Mouse (Mus musculus): ENCODE measurements around the gene Isx. TPM values are rescaled to one million over a fixed set of nuclear protein-coding genes. Genes with fewer than 3 reads are reported as not detected.

Gene Isx
- polyA plus RNA-seq, 1 experiment from 2014 or later: not detected

GRCm38 (mm10) chr8:74872151-74872823, 686 bp upstream of the Isx start:
- no peak for ATAC-seq (replicated peaks; ENCODE audit: insufficient number of reproducible peaks, low FRiP score, low TSS enrichment, low read depth)
- 91% methylated on average over 7 of the region's 7 CpGs for WGBS
- no peaks in the 10 kb centered on the region for H3K4me1 ChIP-seq (ENCODE audit: control insufficient read depth, insufficient read depth, low read length)

GRCm38 (mm10) chr8:74874565-74874964, 1.6 kb downstream of the Isx start:
- H3K27ac ChIP-seq (replicated peaks; ENCODE audit: low read depth, low read length): no peak overlapping the region
- DNase-seq (ENCODE audit: low spot score) (no peak), ATAC-seq (replicated peaks; ENCODE audit: insufficient number of reproducible peaks, low FRiP score, low TSS enrichment, low read depth) (no peak)
- no peak overlapping the region for H3K4me2 ChIP-seq (ENCODE audit: low read depth, low read length)
- H3K36me3 ChIP-seq (replicated peaks; ENCODE audit: control insufficient read depth, insufficient read depth, low read depth, low read length): no peaks in the 10 kb centered on the region
- no peaks in the 10 kb centered on the region for H3K4me1 ChIP-seq (ENCODE audit: control insufficient read depth, insufficient read depth, low read length)
- WGBS: 58% methylated on average over 2 of the region's 2 CpGs
- no peak overlapping the region for H3K9ac ChIP-seq (replicated peaks; ENCODE audit: low read length)
- H3K4me3 ChIP-seq (ENCODE audit: low read depth, low read length): no peak overlapping the region
- no peaks in the 10 kb centered on the region for H3K27me3 ChIP-seq (ENCODE audit: control insufficient read depth, insufficient read depth, low read length)
- no peaks in the 10 kb centered on the region for H3K9me3 ChIP-seq (replicated peaks; ENCODE audit: control insufficient read depth, low read length)

More at GRCm38 (mm10) chr8:74872151-74872823, 686 bp upstream of the Isx start:
- Histone ChIP-seq H3K4me3 (ENCODE audit: low read depth, low read length) (no peak overlapping the region), H3K27ac (replicated peaks; ENCODE audit: low read depth, low read length) (no peak overlapping the region), H3K36me3 (replicated peaks; ENCODE audit: control insufficient read depth, insufficient read depth, low read depth, low read length) (no peaks in the 10 kb centered on the region), H3K9me3 (replicated peaks; ENCODE audit: control insufficient read depth, low read length) (no peaks in the 10 kb centered on the region), H3K27me3 (ENCODE audit: control insufficient read depth, insufficient read depth, low read length) (no peaks in the 10 kb centered on the region), H3K9ac (replicated peaks; ENCODE audit: low read length) (no peak overlapping the region), H3K4me2 (ENCODE audit: low read depth, low read length) (no peak overlapping the region)
- no peak for DNase-seq (ENCODE audit: low spot score)

DNA sequence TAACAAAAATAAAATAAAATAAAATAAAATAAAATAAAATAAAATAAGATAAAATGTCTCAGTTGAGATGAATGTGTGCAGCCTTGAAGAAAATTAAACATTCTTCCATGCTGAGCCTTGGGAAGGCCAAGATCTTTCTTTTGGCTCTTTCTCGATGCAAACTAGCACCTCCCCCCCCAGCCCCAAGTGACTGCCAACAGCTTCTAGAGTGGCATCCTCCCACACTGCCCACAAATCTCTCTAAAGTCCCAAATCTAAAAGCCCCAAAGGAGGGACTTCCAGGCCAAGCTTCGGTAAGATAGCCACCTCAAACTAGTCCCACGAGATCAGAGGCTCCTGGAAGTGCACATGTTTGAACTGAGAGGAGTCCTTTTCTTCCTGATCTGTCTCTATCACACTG, 5.7 kb downstream of the Isx start:
- 83% methylated on average over 3 of the region's 3 CpGs for WGBS
- H3K36me3 ChIP-seq (replicated peaks; ENCODE audit: control insufficient read depth, insufficient read depth, low read depth, low read length): no peaks in the 10 kb centered on the region
- no peak for DNase-seq (ENCODE audit: low spot score)
- no peaks in the 10 kb centered on the region for H3K4me1 ChIP-seq (ENCODE audit: control insufficient read depth, insufficient read depth, low read length)
- no peaks in the 10 kb centered on the region for H3K9me3 ChIP-seq (replicated peaks; ENCODE audit: control insufficient read depth, low read length)
- no peak overlapping the region for H3K27ac ChIP-seq (replicated peaks; ENCODE audit: low read depth, low read length)
- H3K27me3 ChIP-seq (ENCODE audit: control insufficient read depth, insufficient read depth, low read length): no peaks in the 10 kb centered on the region
- no peak overlapping the region for H3K9ac ChIP-seq (replicated peaks; ENCODE audit: low read length)
- H3K4me3 ChIP-seq (ENCODE audit: low read depth, low read length): no peak overlapping the region
- no peak overlapping the region for H3K4me2 ChIP-seq (ENCODE audit: low read depth, low read length)
- ATAC-seq (replicated peaks; ENCODE audit: insufficient number of reproducible peaks, low FRiP score, low TSS enrichment, low read depth): no peak

DNA sequence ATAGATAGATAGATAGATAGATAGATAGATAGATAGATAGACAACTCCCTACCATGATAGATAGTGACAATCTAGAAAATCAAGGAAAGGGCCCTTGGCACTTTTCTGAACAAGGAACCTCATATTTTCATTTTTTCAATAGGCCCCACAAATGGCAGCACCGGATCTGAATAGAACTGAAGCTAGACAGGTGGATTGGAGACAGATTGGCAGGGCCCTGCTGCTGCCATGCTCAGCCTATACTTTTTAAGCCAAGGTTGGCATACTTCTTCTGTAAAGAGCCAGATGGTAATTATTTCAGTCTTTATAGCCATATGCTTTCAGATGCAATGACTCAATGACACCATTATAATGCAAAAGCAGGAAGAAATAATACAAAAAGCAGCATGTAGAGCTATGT, 15.8 kb downstream of the Isx start:
- Histone ChIP-seq H3K27me3 (ENCODE audit: control insufficient read depth, insufficient read depth, low read length) (no peaks in the 10 kb centered on the region), H3K4me3 (ENCODE audit: low read depth, low read length) (no peak overlapping the region), H3K9me3 (replicated peaks; ENCODE audit: control insufficient read depth, low read length) (no peaks in the 10 kb centered on the region), H3K27ac (replicated peaks; ENCODE audit: low read depth, low read length) (no peak overlapping the region), H3K4me1 (ENCODE audit: control insufficient read depth, insufficient read depth, low read length) (no peaks in the 10 kb centered on the region), H3K36me3 (replicated peaks; ENCODE audit: control insufficient read depth, insufficient read depth, low read depth, low read length) (no peaks in the 10 kb centered on the region), H3K9ac (replicated peaks; ENCODE audit: low read length) (no peak overlapping the region), H3K4me2 (ENCODE audit: low read depth, low read length) (no peak overlapping the region)
- DNase-seq (ENCODE audit: low spot score) (no peak), ATAC-seq (replicated peaks; ENCODE audit: insufficient number of reproducible peaks, low FRiP score, low TSS enrichment, low read depth) (no peak)
- WGBS: 96% methylated on average over 1 of the region's 1 CpGs

GRCm38 (mm10) chr8:74891030-74891429, 18.1 kb downstream of the Isx start:
- ATAC-seq (replicated peaks; ENCODE audit: insufficient number of reproducible peaks, low FRiP score, low TSS enrichment, low read depth) (no peak), DNase-seq (ENCODE audit: low spot score) (no peak)
- Histone ChIP-seq H3K4me1 (ENCODE audit: control insufficient read depth, insufficient read depth, low read length) (no peaks in the 10 kb centered on the region), H3K9me3 (replicated peaks; ENCODE audit: control insufficient read depth, low read length) (no peaks in the 10 kb centered on the region), H3K4me3 (ENCODE audit: low read depth, low read length) (no peak overlapping the region), H3K27me3 (ENCODE audit: control insufficient read depth, insufficient read depth, low read length) (no peaks in the 10 kb centered on the region), H3K4me2 (ENCODE audit: low read depth, low read length) (no peak overlapping the region), H3K27ac (replicated peaks; ENCODE audit: low read depth, low read length) (no peak overlapping the region), H3K36me3 (replicated peaks; ENCODE audit: control insufficient read depth, insufficient read depth, low read depth, low read length) (no peaks in the 10 kb centered on the region), H3K9ac (replicated peaks; ENCODE audit: low read length) (no peak overlapping the region)
- WGBS: 75% methylated on average over 5 of the region's 5 CpGs

GRCm38 (mm10) chr8:74896302-74896701, 23.3 kb downstream of the Isx start:
- 81% methylated on average over 1 of the region's 1 CpGs for WGBS

GRCm38 (mm10) chr8:74897315-74897714, 24.3 kb downstream of the Isx start:
- Histone ChIP-seq H3K9ac (replicated peaks; ENCODE audit: low read length) (no peak overlapping the region), H3K27ac (replicated peaks; ENCODE audit: low read depth, low read length) (no peak overlapping the region), H3K4me3 (ENCODE audit: low read depth, low read length) (no peak overlapping the region), H3K36me3 (replicated peaks; ENCODE audit: control insufficient read depth, insufficient read depth, low read depth, low read length) (no peaks in the 10 kb centered on the region), H3K9me3 (replicated peaks; ENCODE audit: control insufficient read depth, low read length) (no peaks in the 10 kb centered on the region), H3K4me2 (ENCODE audit: low read depth, low read length) (no peak overlapping the region), H3K4me1 (ENCODE audit: control insufficient read depth, insufficient read depth, low read length) (no peaks in the 10 kb centered on the region), H3K27me3 (ENCODE audit: control insufficient read depth, insufficient read depth, low read length) (no peaks in the 10 kb centered on the region)
- 53% methylated on average over 2 of the region's 2 CpGs for WGBS
- DNase-seq (ENCODE audit: low spot score): no peak
- ATAC-seq (replicated peaks; ENCODE audit: insufficient number of reproducible peaks, low FRiP score, low TSS enrichment, low read depth): no peak

More at GRCm38 (mm10) chr8:74896302-74896701, 23.3 kb downstream of the Isx start:
- H3K4me2 ChIP-seq (ENCODE audit: low read depth, low read length): no peak overlapping the region
- DNase-seq (ENCODE audit: low spot score) (no peak), ATAC-seq (replicated peaks; ENCODE audit: insufficient number of reproducible peaks, low FRiP score, low TSS enrichment, low read depth) (no peak)
- no peaks in the 10 kb centered on the region for H3K36me3 ChIP-seq (replicated peaks; ENCODE audit: control insufficient read depth, insufficient read depth, low read depth, low read length)
- no peaks in the 10 kb centered on the region for H3K9me3 ChIP-seq (replicated peaks; ENCODE audit: control insufficient read depth, low read length)
- no peaks in the 10 kb centered on the region for H3K4me1 ChIP-seq (ENCODE audit: control insufficient read depth, insufficient read depth, low read length)
- no peaks in the 10 kb centered on the region for H3K27me3 ChIP-seq (ENCODE audit: control insufficient read depth, insufficient read depth, low read length)
- H3K9ac ChIP-seq (replicated peaks; ENCODE audit: low read length): no peak overlapping the region
- no peak overlapping the region for H3K4me3 ChIP-seq (ENCODE audit: low read depth, low read length)
- H3K27ac ChIP-seq (replicated peaks; ENCODE audit: low read depth, low read length): no peak overlapping the region

GRCm38 (mm10) chr8:74899796-74900195, 26.8 kb downstream of the Isx start:
- Histone ChIP-seq H3K4me1 (ENCODE audit: control insufficient read depth, insufficient read depth, low read length) (no peaks in the 10 kb centered on the region), H3K4me2 (ENCODE audit: low read depth, low read length) (no peak overlapping the region), H3K27ac (replicated peaks; ENCODE audit: low read depth, low read length) (no peak overlapping the region), H3K4me3 (ENCODE audit: low read depth, low read length) (no peak overlapping the region), H3K27me3 (ENCODE audit: control insufficient read depth, insufficient read depth, low read length) (no peaks in the 10 kb centered on the region), H3K9ac (replicated peaks; ENCODE audit: low read length) (no peak overlapping the region), H3K9me3 (replicated peaks; ENCODE audit: control insufficient read depth, low read length) (no peaks in the 10 kb centered on the region), H3K36me3 (replicated peaks; ENCODE audit: control insufficient read depth, insufficient read depth, low read depth, low read length) (no peaks in the 10 kb centered on the region)
- ATAC-seq (replicated peaks; ENCODE audit: insufficient number of reproducible peaks, low FRiP score, low TSS enrichment, low read depth) (no peak), DNase-seq (ENCODE audit: low spot score) (no peak)
- 81% methylated on average over 3 of the region's 3 CpGs for WGBS
